Mouse (Mus musculus) testis, adult 2 months (tissue): ENCODE measurements around the gene Tac4. TPM values are rescaled to one million over a fixed set of nuclear protein-coding genes. Genes with fewer than 3 reads are reported as not detected.

Experiments used
- H3K27ac ChIP-seq: fragments of 200-500 bp; 2 replicates; pipeline ENCODE4 v1.5.1; 2012; ENCODE audit warnings: low read depth, low read length; ENCODE audit not compliant: control insufficient read depth, insufficient read depth
- H3K27me3 ChIP-seq: fragments of 200-500 bp; 2 replicates; pipeline ENCODE4 v1.6.1; 2012; ENCODE audit warnings: mild to moderate bottlenecking, low read length, moderate library complexity; ENCODE audit not compliant: control insufficient read depth, insufficient read depth
- H3K36me3 ChIP-seq: fragments of 200-500 bp; 2 replicates; pipeline ENCODE4 v1.6.1; 2012; ENCODE audit warnings: mild to moderate bottlenecking, low read length; ENCODE audit not compliant: control insufficient read depth, insufficient read depth
- H3K4me1 ChIP-seq: fragments of 200-500 bp; 2 replicates; pipeline ENCODE4 v1.6.1; 2012; ENCODE audit warnings: low read length; ENCODE audit not compliant: control insufficient read depth, insufficient read depth
- H3K4me3 ChIP-seq: fragments of 200-500 bp; 2 replicates; pipeline ENCODE4 v1.5.1; 2012; ENCODE audit warnings: low read depth, mild to moderate bottlenecking, low read length, moderate library complexity, mixed read lengths; ENCODE audit not compliant: control insufficient read depth
- CTCF ChIP-seq: fragments of 200-500 bp; IDR thresholded peaks from 2 replicates; pipeline ENCODE4 v1.5.1; 2012; ENCODE audit warnings: low read depth, mild to moderate bottlenecking, inconsistent platforms, low read length, moderate library complexity; ENCODE audit not compliant: control insufficient read depth, insufficient read depth, insufficient replicate concordance
- POLR2A ChIP-seq: fragments of 200-500 bp; IDR thresholded peaks from 2 replicates; pipeline ENCODE4 v1.6.1; 2012; ENCODE audit warnings: low read depth, mild to moderate bottlenecking, inconsistent platforms, low read length, moderate library complexity; ENCODE audit not compliant: control insufficient read depth
- polyA plus RNA-seq: library from polyadenylated mRNA; depleted of rRNA; stranded (reverse); fragments of >200 nt; gene quantifications from 2 replicates; pipeline ENCODE4 v1.2.3, GENCODE M21; 2012

Tac4 gene
- polyA plus RNA-seq, 1 experiment, result not detected

- Histone ChIP-seq H3K4me1 (peaks cover 2% of the 10 kb centered on the region; the same call in 1 of the 2 replicates), H3K27me3 (no peaks in the 10 kb centered on the region), H3K27ac (no peak overlapping the region), H3K4me3 (no peak overlapping the region), H3K36me3 (no peaks in the 10 kb centered on the region)
- TF ChIP-seq POLR2A (no peak), CTCF (no peak)
Observed at GRCm38 (mm10) chr11:95250110-95250509, 11.2 kb upstream of the Tac4 start.

GRCm38 (mm10) chr11:95251295-95251694 is 10.0 kb upstream of the Tac4 start:
- no peaks in the 10 kb centered on the region for H3K36me3 ChIP-seq
- H3K4me3 ChIP-seq, result no peak overlapping the region
- no peaks in the 10 kb centered on the region for H3K27me3 ChIP-seq
- no peak for TF ChIP-seq POLR2A
- peak; percentile 91; the same call in 1 of the 2 replicates for TF ChIP-seq CTCF
- no peak overlapping the region for H3K27ac ChIP-seq
- H3K4me1 ChIP-seq, result peaks cover 2% of the 10 kb centered on the region; the same call in 1 of the 2 replicates

GRCm38 (mm10) chr11:95252104-95252503 is 9.2 kb upstream of the Tac4 start:
- no peak for TF ChIP-seq POLR2A
- Histone ChIP-seq H3K4me1 (peaks cover 2% of the 10 kb centered on the region; the same call in 1 of the 2 replicates), H3K27me3 (no peaks in the 10 kb centered on the region), H3K27ac (no peak overlapping the region), H3K36me3 (no peaks in the 10 kb centered on the region), H3K4me3 (no peak overlapping the region)

GRCm38 (mm10) chr11:95254165-95254564 is 7.2 kb upstream of the Tac4 start:
- H3K36me3 ChIP-seq, result no peaks in the 10 kb centered on the region
- H3K27me3 ChIP-seq, result no peaks in the 10 kb centered on the region
- TF ChIP-seq POLR2A (no peak), CTCF (no peak)
- H3K4me3 ChIP-seq, result no peak overlapping the region
- H3K27ac ChIP-seq, result no peak overlapping the region
- peaks cover 4% of the 10 kb centered on the region; the same call in 1 of the 2 replicates for H3K4me1 ChIP-seq

GRCm38 (mm10) chr11:95255747-95256146 is 5.6 kb upstream of the Tac4 start:
- Histone ChIP-seq H3K27ac (no peak overlapping the region), H3K4me3 (no peak overlapping the region), H3K36me3 (no peaks in the 10 kb centered on the region), H3K4me1 (peaks cover 8% of the 10 kb centered on the region), H3K27me3 (no peaks in the 10 kb centered on the region)
- TF ChIP-seq CTCF, result no peak
- no peak for TF ChIP-seq POLR2A

GRCm38 (mm10) chr11:95257930-95258329 is 3.4 kb upstream of the Tac4 start:
- Histone ChIP-seq H3K27me3 (no peaks in the 10 kb centered on the region), H3K4me1 (peaks cover 6% of the 10 kb centered on the region), H3K36me3 (no peaks in the 10 kb centered on the region), H3K27ac (no peak overlapping the region), H3K4me3 (no peak overlapping the region)
- TF ChIP-seq POLR2A (no peak), CTCF (no peak)

GRCm38 (mm10) chr11:95258490-95258889 is 2.8 kb upstream of the Tac4 start:
- 0 out of 2 replicates have a peak overlapping the region, but pooled peaks have one; percentile 32 for H3K27ac ChIP-seq
- H3K36me3 ChIP-seq, result no peaks in the 10 kb centered on the region
- no peaks in the 10 kb centered on the region for H3K27me3 ChIP-seq
- TF ChIP-seq CTCF (peak; percentile 67; the same call in 1 of the 2 replicates), POLR2A (no peak)
- H3K4me1 ChIP-seq, result peaks cover 6% of the 10 kb centered on the region
- peak overlapping the region; percentile 93 for H3K4me3 ChIP-seq
